Mouse (Mus musculus) ES-E14 (cell line): Measurements from ENCODE around the gene Pnpla1. TPM values are rescaled to one million over a fixed set of nuclear protein-coding genes. Genes with fewer than 3 reads are reported as not detected.
A peak's percentile ranks its signal among the peaks of the same experiment; 100 is the strongest.

Experiments used
- DNase-seq: peaks from one replicate; pipeline ENCODE4 v3.0.0-alpha.2; 2013; ENCODE audit warnings: low read depth, low spot score
- H3K27ac ChIP-seq: 2 replicates; pipeline ENCODE4 v1.5.1; 2012; ENCODE audit warnings: low read depth, mild to moderate bottlenecking, low read length, moderate library complexity, mixed read lengths; ENCODE audit not compliant: poor library complexity, insufficient read depth, severe bottlenecking
- H3K36me3 ChIP-seq: 2 replicates; pipeline ENCODE4 v1.6.1; 2012; ENCODE audit warnings: mild to moderate bottlenecking, low read length, moderate library complexity, mixed read lengths; ENCODE audit not compliant: control insufficient read depth, poor library complexity, insufficient read depth, severe bottlenecking
- H3K4me1 ChIP-seq, 2 experiments: fragments of 150-350 bp in 1 of 2; sonication (generic) in 1 of 2; 2 replicates each; pipeline ENCODE4 v1.6.1; 2012; ENCODE audit warnings: low read length in 2 of 2, mild to moderate bottlenecking in 1 of 2, mixed read lengths in 1 of 2; ENCODE audit not compliant: control insufficient read depth in 2 of 2, insufficient read depth in 2 of 2, poor library complexity in 1 of 2
- H3K4me3 ChIP-seq, 2 experiments: fragments of 150-350 bp in 1 of 2; sonication (generic) in 1 of 2; 2 replicates each; pipeline ENCODE4 v1.5.1; 2012; ENCODE audit warnings: low read length in 2 of 2, low read depth in 1 of 2, mild to moderate bottlenecking in 1 of 2, mixed read lengths in 1 of 2; ENCODE audit not compliant: insufficient read depth in 1 of 2, poor library complexity in 1 of 2, severe bottlenecking in 1 of 2
- H3K9ac ChIP-seq: 2 replicates; pipeline ENCODE4 v1.6.1; 2012; ENCODE audit warnings: low read depth, mild to moderate bottlenecking, low read length, mixed read lengths; ENCODE audit not compliant: poor library complexity, insufficient read depth, severe bottlenecking
- H3K9me3 ChIP-seq: fragments of 150-350 bp; sonication (generic); 2 replicates; pipeline ENCODE4 v1.6.1; 2012; ENCODE audit warnings: low read depth, mild to moderate bottlenecking, low read length; ENCODE audit not compliant: control insufficient read depth, insufficient read depth
- CHD2 ChIP-seq: IDR thresholded peaks from 2 replicates; pipeline ENCODE4 v1.6.1; 2014; ENCODE audit warnings: mild to moderate bottlenecking, low read depth, low read length, inconsistent platforms
- HCFC1 ChIP-seq: IDR thresholded peaks from 2 replicates; pipeline ENCODE4 v1.6.1; 2012; ENCODE audit warnings: low read length, inconsistent platforms, borderline replicate concordance; ENCODE audit not compliant: insufficient read depth
- MAFK ChIP-seq: IDR thresholded peaks from 2 replicates; pipeline ENCODE4 v1.6.1; 2014; ENCODE audit warnings: mild to moderate bottlenecking, low read depth, low read length, inconsistent platforms; ENCODE audit not compliant: insufficient read depth
- ZC3H11A ChIP-seq: IDR thresholded peaks from 2 replicates; pipeline ENCODE4 v1.6.1; 2012; ENCODE audit warnings: low read depth, mild to moderate bottlenecking, inconsistent platforms, low read length, borderline replicate concordance
- ZNF384 ChIP-seq: IDR thresholded peaks from 2 replicates; pipeline ENCODE4 v1.6.1; 2012; ENCODE audit warnings: low read depth, low read length, inconsistent platforms
- in situ Hi-C, 2 experiments: fragments of 600-800 bp; cut with MboI; formaldehyde crosslinking; loops; one replicate each; pipeline ENCODE4 v1.15.1; 2025; ENCODE audit warnings: low sequenced_read_pairs in 2 of 2, inconsistent platforms in 1 of 2; ENCODE audit not compliant: unreplicated experiment in 2 of 2
- total RNA-seq: library from RNA; depleted of rRNA; stranded (reverse); fragments of 300-350 nt; gene quantifications from 2 replicates; pipeline ENCODE4 v1.2.3, GENCODE M21; 2012

The Pnpla1 gene
- total RNA-seq, 1 experiment = 0.27 TPM

DNA sequence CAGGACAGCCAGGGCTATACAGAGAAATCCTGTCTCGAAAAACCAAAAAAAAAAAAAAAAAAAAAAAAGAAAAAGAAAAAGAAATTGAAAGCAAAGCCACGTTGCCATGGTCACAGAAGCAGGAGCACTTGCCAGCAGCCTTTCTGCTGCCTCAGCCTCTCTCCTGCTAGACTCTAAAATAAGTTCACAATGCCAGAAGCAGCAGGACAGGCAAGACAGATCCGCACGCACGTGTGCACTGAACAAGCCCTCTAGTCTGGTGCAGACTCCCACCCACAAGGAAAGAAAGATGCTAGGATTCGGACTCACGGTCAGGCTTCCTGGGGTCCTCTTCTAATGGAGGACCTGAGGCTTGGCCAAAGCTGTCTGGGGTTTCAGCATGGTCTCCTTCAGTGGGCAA, 49.7 kb downstream of the Pnpla1 start:
- no peak for TF ChIP-seq HCFC1
- no peak for TF ChIP-seq ZNF384
- H3K4me3 ChIP-seq = no peak overlapping the region
- no peaks in the 10 kb centered on the region for H3K36me3 ChIP-seq
- H3K9me3 ChIP-seq = no peaks in the 10 kb centered on the region
- DNase-seq = no peak
- in situ Hi-C loops = no loop called here
- H3K4me1 ChIP-seq = peaks cover 0 to 18% of the 10 kb centered on the region in 2 experiments; a peak in 1 of 4 replicates
- H3K9ac ChIP-seq = no peak overlapping the region
- no peak overlapping the region for H3K27ac ChIP-seq

DNA sequence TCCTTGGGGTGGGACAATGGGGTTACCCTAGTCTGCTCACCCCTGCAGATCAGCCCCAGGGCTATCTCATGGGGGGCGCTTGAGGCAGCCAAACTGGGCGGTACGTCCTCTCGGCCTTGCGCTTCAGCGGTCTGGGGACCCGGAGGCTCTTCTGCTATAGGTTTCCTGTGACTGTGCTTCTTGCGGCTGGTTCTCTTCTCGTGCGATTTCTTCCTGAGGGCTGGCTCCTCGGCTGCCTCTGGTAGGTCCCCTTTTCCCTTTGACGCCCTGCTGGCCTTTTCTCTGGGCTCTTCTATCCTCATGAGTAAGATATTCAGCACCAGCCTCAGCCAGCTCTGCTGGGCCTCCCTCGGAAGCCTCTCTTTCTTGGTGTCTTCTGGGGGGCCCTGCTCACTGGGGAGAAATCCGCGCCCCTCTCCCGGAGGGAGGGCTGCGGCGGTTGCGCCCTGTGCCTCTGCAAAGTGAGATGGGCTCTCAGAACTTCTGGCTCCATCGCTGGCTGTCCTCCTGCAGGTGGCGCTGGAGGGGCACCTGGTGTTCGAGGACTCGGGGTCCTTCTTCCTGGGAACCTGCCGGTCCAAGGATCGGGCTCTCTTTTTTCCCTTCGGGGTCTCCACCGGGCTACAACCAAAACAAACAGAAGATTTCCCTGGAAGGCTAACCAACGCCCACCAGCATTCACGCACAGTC, 51.2 kb downstream of the Pnpla1 start:
- DNase-seq = no peak
- no peak overlapping the region for H3K27ac ChIP-seq
- in situ Hi-C loops = no loop called here
- H3K4me3 ChIP-seq = peak overlapping the region; percentile 39 to 58; a peak in 3 of 4 replicates
- H3K9me3 ChIP-seq = no peaks in the 10 kb centered on the region
- TF ChIP-seq MAFK (no peak), ZC3H11A (no peak; the same call in 1 of the 2 replicates), ZNF384 (no peak), CHD2 (peak; percentile 46; the same call in 1 of the 2 replicates)
- H3K4me1 ChIP-seq = peaks cover 0 to 18% of the 10 kb centered on the region in 2 experiments; a peak in 1 of 4 replicates
- peak overlapping the region; percentile 72; the same call in 1 of the 2 replicates for H3K9ac ChIP-seq
- H3K36me3 ChIP-seq = no peaks in the 10 kb centered on the region

DNA sequence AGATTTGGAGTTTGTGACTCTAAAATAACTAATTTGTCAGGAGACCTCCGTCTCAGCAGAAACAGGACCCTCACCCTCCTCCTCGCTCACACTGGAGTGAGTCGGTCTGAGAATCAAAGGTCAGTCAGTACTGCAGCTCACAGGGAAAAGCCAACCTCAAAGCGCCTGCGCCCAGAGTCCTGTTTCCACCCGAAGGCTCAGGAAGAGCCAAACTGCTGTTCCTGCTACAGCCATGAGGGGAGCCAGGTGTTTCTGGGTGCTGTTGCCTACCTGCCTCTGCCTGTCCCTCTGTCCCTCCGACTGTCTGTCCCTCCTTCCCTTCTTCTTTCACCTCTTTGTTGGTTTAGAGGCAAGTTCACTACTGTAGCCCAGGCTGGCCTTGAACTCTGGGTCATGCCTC, 51.9 kb downstream of the Pnpla1 start:
- in situ Hi-C loops = no loop called here
- Histone ChIP-seq H3K9ac (peak overlapping the region; percentile 30; the same call in 1 of the 2 replicates), H3K4me1 (peaks cover 0 to 15% of the 10 kb centered on the region in 2 experiments; a peak in 1 of 4 replicates), H3K36me3 (no peaks in the 10 kb centered on the region), H3K4me3 (peak overlapping the region; percentile 39 to 58; a peak in 2 of 4 replicates), H3K27ac (no peak overlapping the region), H3K9me3 (no peaks in the 10 kb centered on the region)
- no peak for DNase-seq
- TF ChIP-seq HCFC1 (no peak), MAFK (no peak), CHD2 (no peak), ZC3H11A (no peak), ZNF384 (no peak)

GRCm38 (mm10) chr17:28913200-28913599, 55.0 kb downstream of the Pnpla1 start:
- no peak for DNase-seq
- in situ Hi-C loops = no loop called here
- Histone ChIP-seq H3K4me1 (peaks cover 0 to 15% of the 10 kb centered on the region in 2 experiments; a peak in 1 of 4 replicates), H3K9me3 (no peaks in the 10 kb centered on the region), H3K36me3 (no peaks in the 10 kb centered on the region), H3K27ac (no peak overlapping the region), H3K9ac (no peak overlapping the region), H3K4me3 (no peak overlapping the region)
- TF ChIP-seq HCFC1 (no peak), ZC3H11A (no peak), MAFK (no peak), ZNF384 (no peak), CHD2 (no peak)
